Mouse (Mus musculus): Measurements from ENCODE around the gene Whrn. TPM values are rescaled to one million over a fixed set of nuclear protein-coding genes. Genes with fewer than 3 reads are reported as not detected.

The Whrn gene
- polyA plus RNA-seq, 1 experiment from 2014 or later: 4.7 TPM

DNA sequence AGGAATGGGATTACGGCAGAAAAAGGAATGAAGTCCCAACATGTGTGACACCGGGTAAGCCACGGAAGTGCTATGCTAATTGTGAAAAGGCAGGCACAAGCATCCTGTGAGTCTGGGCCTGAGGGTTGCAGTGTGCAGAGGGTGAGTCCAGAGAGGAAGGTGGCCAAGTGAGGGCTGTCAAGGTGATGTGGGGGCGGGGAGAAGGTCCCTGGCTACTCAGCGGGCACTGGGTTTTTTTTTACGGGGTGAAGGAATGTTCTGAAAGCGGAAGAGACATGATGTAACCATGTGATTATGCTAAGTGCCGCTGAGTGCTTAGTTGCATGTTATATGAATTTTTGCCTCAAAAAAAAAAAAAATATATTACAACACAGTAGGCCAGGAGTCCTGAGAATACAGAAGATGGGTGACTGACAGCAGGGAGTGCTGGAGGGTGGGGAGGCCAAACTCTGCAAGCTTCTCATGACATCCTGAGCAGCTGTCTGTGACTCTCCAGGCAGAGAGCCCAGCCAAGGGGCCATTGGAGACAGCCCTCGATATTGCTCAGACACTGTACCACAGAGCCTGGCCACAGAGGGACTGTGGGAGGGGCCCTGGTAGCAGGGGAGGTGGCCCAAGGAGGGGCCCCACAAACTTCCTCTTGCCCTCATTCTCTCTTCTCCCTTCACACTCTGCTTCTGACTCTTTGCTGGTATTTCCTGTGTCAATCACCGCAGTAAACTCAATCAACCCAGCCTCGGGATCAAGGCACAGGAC lies 96.8 kb downstream of the Whrn start:
- H3K9ac ChIP-seq (ENCODE audit: low read depth, low read length): no peak overlapping the region
- no peak overlapping the region for H3K27ac ChIP-seq (ENCODE audit: low read depth, low read length)
- no peaks in the 10 kb centered on the region; the same call in 1 of the 2 replicates for H3K27me3 ChIP-seq (ENCODE audit: control insufficient read depth, insufficient read depth, low read length)
- H3K4me3 ChIP-seq (ENCODE audit: low read depth, low read length): no peak overlapping the region
- no peaks in the 10 kb centered on the region; the same call in 1 of the 2 replicates for H3K36me3 ChIP-seq (ENCODE audit: control insufficient read depth, insufficient read depth, low read length)
- peaks cover 26% of the 10 kb centered on the region for H3K4me1 ChIP-seq (ENCODE audit: control insufficient read depth, insufficient read depth, low read length)
- WGBS (ENCODE audit: insufficient replicate concordance): 51% methylated on average over 11 of the region's 11 CpGs
- no peak overlapping the region for H3K4me2 ChIP-seq
- no peak for ATAC-seq (replicated peaks; ENCODE audit: insufficient number of reproducible peaks, low FRiP score, low TSS enrichment)
- no peaks in the 10 kb centered on the region for H3K9me3 ChIP-seq (replicated peaks; ENCODE audit: control insufficient read depth, low read length)

- no peak for ATAC-seq (replicated peaks; ENCODE audit: insufficient number of reproducible peaks, low FRiP score, low TSS enrichment)
- Histone ChIP-seq H3K27ac (ENCODE audit: low read depth, low read length) (no peak overlapping the region), H3K9ac (ENCODE audit: low read depth, low read length) (no peak overlapping the region), H3K27me3 (ENCODE audit: control insufficient read depth, insufficient read depth, low read length) (no peaks in the 10 kb centered on the region; the same call in 1 of the 2 replicates), H3K4me2 (no peak overlapping the region), H3K4me3 (ENCODE audit: low read depth, low read length) (no peak overlapping the region), H3K36me3 (ENCODE audit: control insufficient read depth, insufficient read depth, low read length) (no peaks in the 10 kb centered on the region; the same call in 1 of the 2 replicates), H3K4me1 (ENCODE audit: control insufficient read depth, insufficient read depth, low read length) (peaks cover 16% of the 10 kb centered on the region), H3K9me3 (replicated peaks; ENCODE audit: control insufficient read depth, low read length) (no peaks in the 10 kb centered on the region)
- 67% methylated on average over 10 of the region's 10 CpGs for WGBS (ENCODE audit: insufficient replicate concordance)
Measured at GRCm38 (mm10) chr4:63397981-63398537, 97.7 kb downstream of the Whrn start.

DNA sequence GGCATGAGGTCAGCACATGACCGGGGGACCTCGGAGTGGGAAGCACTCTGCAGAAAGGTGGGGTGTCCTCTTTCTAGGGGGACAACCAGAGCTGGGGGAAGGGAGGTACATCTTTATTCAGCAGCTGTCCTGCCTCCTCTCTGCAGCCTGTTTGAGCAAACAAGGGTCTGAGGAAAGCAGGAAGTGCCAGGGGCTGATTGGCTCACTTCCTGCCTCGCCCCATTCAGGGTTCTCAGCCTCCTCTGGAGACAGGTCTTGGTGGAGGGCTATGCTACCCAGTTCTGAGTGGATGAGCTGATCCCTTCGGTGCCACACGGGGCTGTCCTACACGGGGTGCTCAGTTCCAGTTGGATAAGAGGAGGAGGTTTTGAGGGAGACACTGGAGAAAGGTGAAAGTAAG lies 104.5 kb downstream of the Whrn start:
- H3K27me3 ChIP-seq (ENCODE audit: control insufficient read depth, insufficient read depth, low read length): no peaks in the 10 kb centered on the region
- H3K4me2 ChIP-seq: no peak overlapping the region
- no peak overlapping the region for H3K4me3 ChIP-seq (ENCODE audit: low read depth, low read length)
- ATAC-seq (replicated peaks; ENCODE audit: insufficient number of reproducible peaks, low FRiP score, low TSS enrichment): no peak
- peaks cover 6% of the 10 kb centered on the region for H3K4me1 ChIP-seq (ENCODE audit: control insufficient read depth, insufficient read depth, low read length)
- H3K36me3 ChIP-seq (ENCODE audit: control insufficient read depth, insufficient read depth, low read length): no peaks in the 10 kb centered on the region; the same call in none of the 2 replicates
- H3K9ac ChIP-seq (ENCODE audit: low read depth, low read length): 0 out of 2 replicates have a peak overlapping the region, but pooled peaks have one; percentile 18
- no peaks in the 10 kb centered on the region for H3K9me3 ChIP-seq (replicated peaks; ENCODE audit: control insufficient read depth, low read length)
- no peak overlapping the region for H3K27ac ChIP-seq (ENCODE audit: low read depth, low read length)
- WGBS (ENCODE audit: insufficient replicate concordance): 63% methylated on average over 6 of the region's 6 CpGs

- peaks cover 6% of the 10 kb centered on the region for H3K4me1 ChIP-seq (ENCODE audit: control insufficient read depth, insufficient read depth, low read length)
- no peaks in the 10 kb centered on the region for H3K27me3 ChIP-seq (ENCODE audit: control insufficient read depth, insufficient read depth, low read length)
- ATAC-seq (replicated peaks; ENCODE audit: insufficient number of reproducible peaks, low FRiP score, low TSS enrichment): no peak
- no peak overlapping the region for H3K9ac ChIP-seq (ENCODE audit: low read depth, low read length)
- no peaks in the 10 kb centered on the region for H3K9me3 ChIP-seq (replicated peaks; ENCODE audit: control insufficient read depth, low read length)
- H3K27ac ChIP-seq (ENCODE audit: low read depth, low read length): no peak overlapping the region
- WGBS (ENCODE audit: insufficient replicate concordance): 59% methylated on average over 11 of the region's 11 CpGs
- H3K4me2 ChIP-seq: no peak overlapping the region
- H3K4me3 ChIP-seq (ENCODE audit: low read depth, low read length): no peak overlapping the region
- no peaks in the 10 kb centered on the region; the same call in 1 of the 2 replicates for H3K36me3 ChIP-seq (ENCODE audit: control insufficient read depth, insufficient read depth, low read length)
Measured at GRCm38 (mm10) chr4:63389887-63390528, 105.8 kb downstream of the Whrn start.

DNA sequence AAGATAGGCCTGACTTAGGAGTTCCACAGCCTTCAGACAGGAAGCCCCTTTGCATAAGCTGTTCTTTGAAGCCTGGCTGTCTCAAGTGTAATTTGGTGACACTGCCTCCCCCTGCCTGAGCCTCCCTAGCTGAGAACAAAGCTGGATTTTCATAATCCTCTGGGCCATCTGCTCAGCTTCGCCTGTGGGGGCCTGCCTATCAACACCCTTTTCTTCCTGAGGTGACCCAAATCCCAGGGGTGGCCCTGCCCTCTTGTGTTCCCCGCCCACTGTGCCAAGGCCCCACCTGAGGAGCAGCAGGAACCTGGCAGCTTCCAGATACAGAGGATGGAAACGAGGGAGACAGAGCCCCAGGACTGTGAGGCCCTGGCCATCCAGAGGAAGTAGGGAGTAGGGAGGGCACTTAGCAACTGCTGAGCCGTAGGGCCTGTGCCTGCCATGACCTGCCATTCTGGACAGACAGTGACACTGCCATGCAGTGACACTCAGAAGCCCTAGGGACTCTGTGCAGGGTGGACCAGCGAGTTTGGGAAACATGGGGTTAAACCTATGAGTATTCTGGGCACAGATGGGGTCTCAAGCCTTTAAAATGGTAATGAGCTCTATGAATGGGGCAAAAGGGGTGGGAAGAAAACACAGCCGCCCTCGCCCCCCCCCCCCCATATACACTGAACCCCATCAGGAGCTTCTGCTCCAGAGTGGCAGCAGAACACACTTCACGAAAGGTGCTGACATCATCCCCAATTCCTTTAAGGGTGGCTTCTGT lies 106.5 kb downstream of the Whrn start:
- Histone ChIP-seq H3K9ac (ENCODE audit: low read depth, low read length) (no peak overlapping the region), H3K27me3 (ENCODE audit: control insufficient read depth, insufficient read depth, low read length) (no peaks in the 10 kb centered on the region), H3K27ac (ENCODE audit: low read depth, low read length) (no peak overlapping the region), H3K9me3 (replicated peaks; ENCODE audit: control insufficient read depth, low read length) (no peaks in the 10 kb centered on the region), H3K36me3 (ENCODE audit: control insufficient read depth, insufficient read depth, low read length) (no peaks in the 10 kb centered on the region; the same call in 1 of the 2 replicates), H3K4me2 (no peak overlapping the region), H3K4me3 (ENCODE audit: low read depth, low read length) (no peak overlapping the region), H3K4me1 (ENCODE audit: control insufficient read depth, insufficient read depth, low read length) (peaks cover 6% of the 10 kb centered on the region)
- no peak for ATAC-seq (replicated peaks; ENCODE audit: insufficient number of reproducible peaks, low FRiP score, low TSS enrichment)
- WGBS (ENCODE audit: insufficient replicate concordance): 44% methylated on average over 8 of the region's 8 CpGs

GRCm38 (mm10) chr4:63388029-63388428 lies 107.8 kb downstream of the Whrn start:
- no peak for ATAC-seq (replicated peaks; ENCODE audit: insufficient number of reproducible peaks, low FRiP score, low TSS enrichment)
- Histone ChIP-seq H3K9ac (ENCODE audit: low read depth, low read length) (no peak overlapping the region), H3K9me3 (replicated peaks; ENCODE audit: control insufficient read depth, low read length) (no peaks in the 10 kb centered on the region), H3K27ac (ENCODE audit: low read depth, low read length) (no peak overlapping the region), H3K4me1 (ENCODE audit: control insufficient read depth, insufficient read depth, low read length) (peaks cover 6% of the 10 kb centered on the region), H3K27me3 (ENCODE audit: control insufficient read depth, insufficient read depth, low read length) (no peaks in the 10 kb centered on the region), H3K36me3 (ENCODE audit: control insufficient read depth, insufficient read depth, low read length) (no peaks in the 10 kb centered on the region; the same call in 1 of the 2 replicates), H3K4me2 (no peak overlapping the region), H3K4me3 (ENCODE audit: low read depth, low read length) (no peak overlapping the region)
- WGBS (ENCODE audit: insufficient replicate concordance): 70% methylated on average over 6 of the region's 6 CpGs

DNA sequence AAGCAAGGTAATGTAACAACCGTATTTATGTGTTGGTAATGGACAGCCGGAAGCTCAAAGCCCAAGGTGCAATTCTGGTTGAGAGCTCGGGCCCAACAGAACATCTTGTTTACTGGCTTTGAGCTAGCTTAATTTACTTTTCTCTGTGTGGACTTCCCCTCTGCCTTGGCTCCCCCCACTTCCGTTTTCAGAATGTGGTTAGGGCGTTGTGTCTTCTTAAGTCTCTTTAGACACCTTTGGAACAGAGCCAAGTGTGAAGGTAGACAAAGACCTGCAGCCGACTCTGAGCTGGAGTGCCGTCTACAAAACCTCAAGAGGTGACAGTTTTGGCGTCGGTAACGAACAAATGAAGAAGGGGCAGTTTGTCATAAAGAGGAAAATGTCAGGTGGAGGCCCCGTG lies 110.0 kb downstream of the Whrn start:
- ATAC-seq (replicated peaks; ENCODE audit: insufficient number of reproducible peaks, low FRiP score, low TSS enrichment): no peak
- Histone ChIP-seq H3K36me3 (ENCODE audit: control insufficient read depth, insufficient read depth, low read length) (peaks cover 2% of the 10 kb centered on the region; the same call in 1 of the 2 replicates), H3K9me3 (replicated peaks; ENCODE audit: control insufficient read depth, low read length) (no peaks in the 10 kb centered on the region), H3K4me3 (ENCODE audit: low read depth, low read length) (no peak overlapping the region), H3K27me3 (ENCODE audit: control insufficient read depth, insufficient read depth, low read length) (no peaks in the 10 kb centered on the region), H3K9ac (ENCODE audit: low read depth, low read length) (no peak overlapping the region), H3K27ac (ENCODE audit: low read depth, low read length) (no peak overlapping the region), H3K4me1 (ENCODE audit: control insufficient read depth, insufficient read depth, low read length) (no peaks in the 10 kb centered on the region), H3K4me2 (no peak overlapping the region)
- 83% methylated on average over 11 of the region's 11 CpGs for WGBS (ENCODE audit: insufficient replicate concordance)

- ATAC-seq (replicated peaks; ENCODE audit: insufficient number of reproducible peaks, low FRiP score, low TSS enrichment): no peak
- H3K4me3 ChIP-seq (ENCODE audit: low read depth, low read length): no peak overlapping the region
- H3K9me3 ChIP-seq (replicated peaks; ENCODE audit: control insufficient read depth, low read length): no peaks in the 10 kb centered on the region
- peaks cover 4% of the 10 kb centered on the region for H3K36me3 ChIP-seq (ENCODE audit: control insufficient read depth, insufficient read depth, low read length)
- no peak overlapping the region for H3K4me2 ChIP-seq
- WGBS (ENCODE audit: insufficient replicate concordance): 78% methylated on average over 3 of the region's 3 CpGs
- no peaks in the 10 kb centered on the region for H3K27me3 ChIP-seq (ENCODE audit: control insufficient read depth, insufficient read depth, low read length)
- no peaks in the 10 kb centered on the region for H3K4me1 ChIP-seq (ENCODE audit: control insufficient read depth, insufficient read depth, low read length)
- no peak overlapping the region for H3K27ac ChIP-seq (ENCODE audit: low read depth, low read length)
- H3K9ac ChIP-seq (ENCODE audit: low read depth, low read length): no peak overlapping the region
Measured at GRCm38 (mm10) chr4:63385253-63385652, 110.5 kb downstream of the Whrn start.

Measured in heart, embryonic 11.5 days (tissue).